Mouse (Mus musculus): ENCODE measurements around the gene Spsb4. TPM values are rescaled to one million over a fixed set of nuclear protein-coding genes. Genes with fewer than 3 reads are reported as not detected.

Spsb4 gene
- total and polyA plus RNA-seq, 3 experiments: 4.2 to 9.1 (median 7.2) TPM

GRCm38 (mm10) chr9:97020152-97020551 is 1.5 kb upstream of the Spsb4 start:
- DNase-seq: no peak
- H3K9ac ChIP-seq (ENCODE audit: low read depth, low read length): no peak overlapping the region
- no peaks in the 10 kb centered on the region for H3K4me1 ChIP-seq (ENCODE audit: control insufficient read depth, insufficient read depth, low read length)
- TF ChIP-seq POLR2A (IDR thresholded peaks at IDR 0.05; ENCODE audit: insufficient read depth, low read depth, low read length): no peak
- TF ChIP-seq CTCF (IDR thresholded peaks at IDR 0.05): no peak
- no peak for TF ChIP-seq EP300 (IDR thresholded peaks at IDR 0.05; ENCODE audit: insufficient read depth, low read depth, low read length)
- no peak overlapping the region for H3K4me3 ChIP-seq
- H3K27me3 ChIP-seq (ENCODE audit: control insufficient read depth, insufficient read depth, low read length): no peaks in the 10 kb centered on the region
- no peak overlapping the region for H3K27ac ChIP-seq
- intact Hi-C loops (cut with DNase I): no loop called here
- H3K36me3 ChIP-seq (ENCODE audit: control insufficient read depth, insufficient read depth, low read length): no peaks in the 10 kb centered on the region
- no peaks in the 10 kb centered on the region for H3K79me2 ChIP-seq (replicated peaks; ENCODE audit: control insufficient read depth, insufficient read depth, low read length)
- WGBS: 63% methylated on average over 8 of the region's 8 CpGs

GRCm38 (mm10) chr9:97019686-97020085 is 1.0 kb upstream of the Spsb4 start:
- no peak overlapping the region for H3K4me3 ChIP-seq
- H3K36me3 ChIP-seq (ENCODE audit: control insufficient read depth, insufficient read depth, low read length): no peaks in the 10 kb centered on the region
- H3K79me2 ChIP-seq (replicated peaks; ENCODE audit: control insufficient read depth, insufficient read depth, low read length): no peaks in the 10 kb centered on the region
- H3K9ac ChIP-seq (ENCODE audit: low read depth, low read length): no peak overlapping the region
- no peaks in the 10 kb centered on the region for H3K27me3 ChIP-seq (ENCODE audit: control insufficient read depth, insufficient read depth, low read length)
- no peak overlapping the region for H3K27ac ChIP-seq
- no peaks in the 10 kb centered on the region for H3K4me1 ChIP-seq (ENCODE audit: control insufficient read depth, insufficient read depth, low read length)
- intact Hi-C loops (cut with DNase I): loop anchor here (2.0 to 5.0 kb wide), 3 partner anchors 48 to 103 kb away; no protein-coding TSS in a partner anchor
- TF ChIP-seq EP300 (IDR thresholded peaks at IDR 0.05; ENCODE audit: insufficient read depth, low read depth, low read length): no peak
- no peak for TF ChIP-seq POLR2A (IDR thresholded peaks at IDR 0.05; ENCODE audit: insufficient read depth, low read depth, low read length)
- no peak for TF ChIP-seq CTCF (IDR thresholded peaks at IDR 0.05)
- DNase-seq: no peak
- WGBS: 28% methylated on average over 2 of the region's 2 CpGs

- H3K9ac ChIP-seq (ENCODE audit: low read depth, low read length): no peak overlapping the region
- H3K79me2 ChIP-seq (replicated peaks; ENCODE audit: control insufficient read depth, insufficient read depth, low read length): no peaks in the 10 kb centered on the region
- H3K36me3 ChIP-seq (ENCODE audit: control insufficient read depth, insufficient read depth, low read length): no peaks in the 10 kb centered on the region
- no peak for TF ChIP-seq CTCF (IDR thresholded peaks at IDR 0.05)
- no peak for TF ChIP-seq POLR2A (IDR thresholded peaks at IDR 0.05; ENCODE audit: insufficient read depth, low read depth, low read length)
- TF ChIP-seq EP300 (IDR thresholded peaks at IDR 0.05; ENCODE audit: insufficient read depth, low read depth, low read length): no peak
- no peak overlapping the region for H3K27ac ChIP-seq
- 6% methylated on average over 11 of the region's 11 CpGs for WGBS
- DNase-seq: no peak
- H3K4me1 ChIP-seq (ENCODE audit: control insufficient read depth, insufficient read depth, low read length): no peaks in the 10 kb centered on the region
- H3K4me3 ChIP-seq: peak overlapping the region; percentile 52
- intact Hi-C loops (cut with DNase I): loop anchor here (2.0 to 5.0 kb wide), 3 partner anchors 48 to 102 kb away; no protein-coding TSS in a partner anchor
- H3K27me3 ChIP-seq (ENCODE audit: control insufficient read depth, insufficient read depth, low read length): no peaks in the 10 kb centered on the region
Observed at GRCm38 (mm10) chr9:97019231-97019630, 588 bp upstream of the Spsb4 start.

GRCm38 (mm10) chr9:97017811-97018641 is 617 bp downstream of the Spsb4 start:
- Histone ChIP-seq H3K4me3 (peak overlapping the region; percentile 52), H3K27me3 (ENCODE audit: control insufficient read depth, insufficient read depth, low read length) (no peaks in the 10 kb centered on the region), H3K36me3 (ENCODE audit: control insufficient read depth, insufficient read depth, low read length) (no peaks in the 10 kb centered on the region), H3K79me2 (replicated peaks; ENCODE audit: control insufficient read depth, insufficient read depth, low read length) (no peaks in the 10 kb centered on the region), H3K27ac (peak overlapping the region; percentile 46), H3K9ac (ENCODE audit: low read depth, low read length) (peak overlapping the region; percentile 56), H3K4me1 (ENCODE audit: control insufficient read depth, insufficient read depth, low read length) (no peaks in the 10 kb centered on the region)
- DNase-seq: peak; percentile 67 to 72
- intact Hi-C loops (cut with DNase I): loop anchor here (2.0 to 5.0 kb wide), 3 partner anchors 49 to 101 kb away; no protein-coding TSS in a partner anchor
- TF ChIP-seq POLR2A (IDR thresholded peaks at IDR 0.05; ENCODE audit: insufficient read depth, low read depth, low read length): no peak
- TF ChIP-seq EP300 (IDR thresholded peaks at IDR 0.05; ENCODE audit: insufficient read depth, low read depth, low read length): no peak
- TF ChIP-seq CTCF (IDR thresholded peaks at IDR 0.05): peak; percentile 40
- WGBS: under 1% methylated on average over 62 of the region's 62 CpGs

- H3K27me3 ChIP-seq (ENCODE audit: control insufficient read depth, insufficient read depth, low read length): no peaks in the 10 kb centered on the region
- no peaks in the 10 kb centered on the region for H3K36me3 ChIP-seq (ENCODE audit: control insufficient read depth, insufficient read depth, low read length)
- peak; percentile 27 to 42 for DNase-seq
- no peaks in the 10 kb centered on the region for H3K4me1 ChIP-seq (ENCODE audit: control insufficient read depth, insufficient read depth, low read length)
- H3K79me2 ChIP-seq (replicated peaks; ENCODE audit: control insufficient read depth, insufficient read depth, low read length): no peaks in the 10 kb centered on the region
- H3K27ac ChIP-seq: no peak overlapping the region; the same call in 1 of the 2 replicates
- peak overlapping the region; percentile 56 for H3K9ac ChIP-seq (ENCODE audit: low read depth, low read length)
- H3K4me3 ChIP-seq: peak overlapping the region; percentile 52
- 4% methylated on average over 34 of the region's 34 CpGs for WGBS
- TF ChIP-seq EP300 (IDR thresholded peaks at IDR 0.05; ENCODE audit: insufficient read depth, low read depth, low read length) (no peak), CTCF (IDR thresholded peaks at IDR 0.05) (no peak), POLR2A (IDR thresholded peaks at IDR 0.05; ENCODE audit: insufficient read depth, low read depth, low read length) (no peak)
- intact Hi-C loops (cut with DNase I): loop anchor here (5.0 kb wide), 1 partner anchor 50 kb away; no protein-coding TSS in a partner anchor
Observed at GRCm38 (mm10) chr9:97017121-97017810, 1.4 kb downstream of the Spsb4 start.

Measured in heart, adult 2 months (tissue).